Mouse (Mus musculus): Measurements from ENCODE around the gene Nadsyn1.

Nadsyn1 gene

GRCm38 (mm10) chr7:143822375-143823265 is at the start of gene Nadsyn1, which contains the start of gene Dhcr7:
TSS of gene Nadsyn1 (minus strand) at chr7:143822849.
TSS of gene Dhcr7 (plus strand) at chr7:143823145.
- DNase-seq: peak; percentile 99

DNA sequence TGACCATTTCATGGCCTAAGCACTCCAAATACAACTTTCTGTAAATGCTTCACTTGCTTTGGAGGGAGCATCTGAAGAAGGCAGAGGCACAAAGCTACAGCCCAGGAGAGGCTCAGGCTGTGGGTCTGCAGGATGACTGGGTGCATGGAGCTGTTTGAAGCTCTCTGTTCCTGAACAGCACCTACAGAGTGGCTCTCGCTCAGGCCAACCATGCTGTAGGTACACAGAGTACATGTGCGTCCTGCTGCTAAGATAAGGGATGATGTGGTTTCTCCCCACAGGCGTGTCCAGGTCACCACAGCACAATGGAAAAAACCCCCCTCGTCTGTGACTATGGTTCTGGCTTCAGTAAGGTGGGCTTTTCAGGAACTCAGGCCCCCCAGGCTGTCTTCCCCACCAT is 46.2 kb upstream of the Nadsyn1 start:
- DNase-seq: no peak

DNA sequence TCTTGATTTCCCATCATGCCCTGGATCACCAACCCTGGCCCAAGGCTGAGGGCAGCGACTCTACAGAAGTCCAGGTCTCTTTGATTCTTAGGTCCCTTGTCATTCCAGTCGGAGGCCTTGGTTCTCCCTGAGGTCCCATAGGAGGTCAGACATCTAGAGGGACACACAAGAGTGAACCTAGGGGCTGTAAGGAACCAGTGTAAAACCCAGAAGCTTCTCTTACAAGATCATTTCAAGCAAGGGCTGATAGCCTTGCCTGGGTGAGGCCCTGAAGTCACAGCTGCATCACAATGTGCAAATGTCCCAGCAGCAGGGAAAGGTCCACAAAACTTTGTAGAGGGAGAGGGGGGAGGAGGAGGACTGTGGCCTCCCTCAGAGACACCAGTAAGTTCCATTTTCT is 43.9 kb upstream of the Nadsyn1 start, which contains the start of gene Gm498:
TSS of gene Gm498 (plus strand) at position 301 of the 400 bp plus-strand sequence.
- no peak for DNase-seq

DNA sequence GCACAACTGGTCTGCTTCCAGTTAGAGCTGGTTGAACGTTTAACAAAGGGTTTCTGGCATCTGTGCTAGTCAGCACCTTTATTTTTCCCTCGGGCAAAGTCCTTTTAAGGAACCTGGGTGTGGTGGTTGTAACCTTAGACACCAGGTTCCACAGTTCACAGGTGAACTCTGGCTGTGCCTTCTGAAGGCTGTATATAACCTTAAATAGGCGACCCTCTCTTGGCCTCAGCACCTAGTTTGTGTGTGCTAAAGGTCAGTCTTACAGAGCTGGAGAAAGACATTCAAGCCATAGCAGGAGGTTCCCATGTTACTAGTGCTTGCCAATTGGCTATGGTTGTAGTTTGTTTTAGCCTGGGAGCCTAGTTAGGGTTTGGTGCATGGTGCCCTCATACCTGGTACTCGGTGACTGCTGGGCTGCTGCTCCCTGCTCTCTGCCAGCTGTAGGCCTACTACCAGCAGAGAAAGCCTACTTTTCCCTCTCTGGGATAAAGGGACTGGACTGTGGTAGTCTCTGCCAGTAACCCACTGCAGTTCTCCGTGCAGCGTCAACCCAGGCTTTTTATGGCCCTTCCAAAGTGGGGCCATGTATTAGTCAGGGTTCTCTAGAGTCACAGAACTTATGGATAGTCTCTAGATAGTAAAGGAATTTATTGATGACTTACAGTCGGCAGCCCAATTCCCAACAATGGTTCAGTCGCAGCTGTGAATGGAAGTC is 26.3 kb upstream of the Nadsyn1 start:
- DNase-seq: no peak

DNA sequence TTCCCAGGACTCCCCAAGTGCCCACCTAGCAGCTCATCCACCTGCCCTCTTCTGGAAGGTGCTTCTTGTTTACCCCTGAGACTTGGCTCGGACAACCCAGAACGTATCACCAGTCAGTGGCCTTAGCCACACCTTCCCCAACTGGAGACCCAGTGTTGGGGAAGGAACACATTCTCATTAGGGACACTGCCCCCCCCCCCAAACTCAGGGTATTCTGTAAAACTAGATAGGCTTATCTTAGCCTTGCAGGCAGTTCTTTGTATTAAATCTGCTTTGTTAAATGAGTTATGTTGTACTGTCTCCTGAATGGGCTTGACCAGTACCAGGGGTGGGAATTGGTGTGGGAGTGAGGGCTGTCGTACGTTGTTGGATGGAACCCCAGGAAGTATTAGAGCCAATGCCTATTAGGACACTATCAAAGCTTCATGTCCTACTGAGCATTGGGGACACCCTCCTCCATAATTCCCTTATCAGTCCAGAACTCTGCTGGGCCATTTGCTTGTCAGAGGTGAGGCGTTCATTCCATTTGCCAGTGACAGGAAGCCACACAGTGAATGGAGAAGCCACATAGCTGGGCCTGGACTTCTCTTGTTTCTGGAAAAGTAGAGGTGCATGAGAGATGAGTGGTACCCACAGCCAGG is 25.6 kb upstream of the Nadsyn1 start:
- DNase-seq: no peak

- DNase-seq: no peak
These were observed 18.7 kb upstream of the Nadsyn1 start for GRCm38 (mm10) chr7:143841301-143841700.

GRCm38 (mm10) chr7:143840121-143840520 is 17.5 kb upstream of the Nadsyn1 start:
- no peak for DNase-seq

DNA sequence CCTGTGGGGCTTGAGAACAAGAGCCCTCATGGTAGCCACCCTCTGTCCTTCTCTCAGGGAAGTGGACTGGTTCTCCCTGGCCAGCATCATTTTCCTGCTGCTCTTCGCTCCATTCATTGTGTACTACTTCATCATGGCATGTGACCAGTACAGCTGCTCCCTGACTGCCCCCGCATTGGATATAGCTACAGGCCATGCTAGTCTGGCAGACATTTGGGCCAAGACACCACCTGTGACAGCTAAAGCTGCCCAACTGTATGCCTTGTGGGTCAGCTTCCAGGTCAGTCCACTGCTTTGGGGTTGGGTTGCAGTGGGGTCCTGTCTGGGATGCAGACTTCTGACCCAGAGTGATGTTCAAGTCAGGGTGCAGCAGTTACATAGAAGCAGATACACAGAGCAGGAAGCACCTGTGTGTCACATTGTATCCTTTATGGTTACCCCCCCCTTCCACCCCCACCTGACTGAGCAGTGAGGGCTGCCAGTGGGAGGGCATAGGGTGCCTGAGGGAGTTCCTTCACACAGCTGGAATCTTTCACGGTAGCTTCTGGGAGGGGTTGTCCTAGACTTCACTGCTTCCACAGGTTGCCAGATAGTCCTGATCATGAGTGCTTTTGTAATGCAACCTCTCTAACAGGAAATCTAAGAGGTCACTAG is 15.2 kb upstream of the Nadsyn1 start:
- DNase-seq: no peak

- DNase-seq: no peak
These were observed 12.3 kb upstream of the Nadsyn1 start for GRCm38 (mm10) chr7:143834972-143835371.

DNA sequence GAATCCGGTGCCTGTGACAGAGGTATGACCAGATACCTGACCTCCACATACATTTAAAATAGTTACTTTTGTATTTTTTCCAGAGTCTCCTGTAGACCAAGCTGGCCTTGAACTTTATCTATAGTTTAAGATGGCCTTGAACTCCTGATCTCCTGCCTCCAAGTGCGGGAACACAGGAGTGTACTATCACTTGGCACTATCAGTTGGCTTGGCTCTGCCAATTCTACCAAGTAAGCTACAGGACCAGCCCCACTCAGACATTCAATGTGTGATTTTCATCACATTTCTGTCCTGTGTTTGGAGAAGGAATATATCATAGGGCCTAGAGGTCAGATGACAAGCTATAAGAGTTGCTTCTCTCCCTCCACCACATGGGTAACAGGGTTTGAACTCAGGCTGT is 11.7 kb upstream of the Nadsyn1 start:
- DNase-seq: no peak

- no peak for DNase-seq
These were observed 11.0 kb upstream of the Nadsyn1 start for GRCm38 (mm10) chr7:143833581-143834190.

DNA sequence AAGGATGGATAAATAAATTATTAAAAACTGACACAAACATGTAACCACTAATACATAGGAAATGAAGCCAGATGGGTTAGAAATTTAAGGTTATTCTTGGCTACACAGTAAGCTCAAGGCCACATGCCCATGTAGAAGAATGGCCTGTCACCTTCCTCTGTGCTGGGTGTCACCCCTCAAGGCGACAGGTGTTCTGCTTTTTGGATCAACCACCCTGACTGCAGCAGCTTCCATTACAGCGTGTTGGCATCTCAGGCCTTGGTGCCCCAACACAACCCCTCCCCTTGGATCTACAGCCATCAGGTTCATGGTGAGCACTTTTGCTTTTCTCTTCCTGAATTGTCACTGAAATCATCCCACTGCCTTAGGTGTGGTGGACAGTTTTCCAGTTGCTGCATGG is 10.0 kb upstream of the Nadsyn1 start:
- no peak for DNase-seq

GRCm38 (mm10) chr7:143832196-143832595 is 9.5 kb upstream of the Nadsyn1 start:
- DNase-seq: no peak

GRCm38 (mm10) chr7:143830399-143830798 is 7.8 kb upstream of the Nadsyn1 start:
- DNase-seq: peak; percentile 20

DNA sequence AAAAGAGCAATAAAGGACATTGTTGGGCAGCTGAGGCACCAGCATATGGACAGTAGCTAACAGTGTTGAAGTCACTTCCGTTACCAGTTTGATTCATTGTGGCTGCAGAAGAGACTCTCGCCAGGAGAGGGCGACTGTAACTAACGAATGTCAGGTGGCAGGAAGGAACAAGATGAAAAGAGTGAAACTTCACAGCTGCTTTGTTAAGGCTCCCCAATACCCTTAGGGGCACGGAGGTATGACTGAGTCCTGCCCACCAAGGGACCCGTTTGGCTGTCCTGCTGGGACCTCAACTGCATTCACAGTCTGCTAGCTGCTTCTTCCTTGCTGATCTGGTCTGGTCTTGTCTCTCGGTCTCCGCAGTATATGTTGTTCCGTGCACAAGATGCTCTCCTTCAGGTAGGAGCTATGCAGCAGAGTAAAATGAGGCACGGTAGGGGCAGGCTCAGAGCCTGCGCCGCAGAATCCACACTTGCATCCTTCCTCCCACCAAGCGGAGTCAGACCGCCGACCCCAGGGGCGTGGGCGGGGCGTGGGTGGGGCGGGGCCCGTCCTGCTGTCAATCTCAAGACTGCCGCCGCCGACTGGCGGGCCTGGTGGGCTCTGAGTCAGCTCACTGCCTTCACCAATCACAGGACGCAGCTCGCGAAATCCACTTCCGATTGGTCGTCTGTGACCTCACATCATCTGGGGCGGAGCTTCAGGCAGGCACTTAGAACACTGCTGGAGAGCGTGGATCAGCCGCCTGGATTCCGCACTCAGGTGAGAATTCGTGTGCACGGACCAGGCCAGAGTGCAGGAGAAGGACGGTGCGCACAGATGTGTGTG is 7.1 kb upstream of the Nadsyn1 start:
- peak; percentile 92 for DNase-seq

- DNase-seq: no peak
These were observed 4.3 kb upstream of the Nadsyn1 start for GRCm38 (mm10) chr7:143826985-143827384.

- DNase-seq: no peak
These were observed 587 bp upstream of the Nadsyn1 start for GRCm38 (mm10) chr7:143823266-143823605.

GRCm38 (mm10) chr7:143821241-143821640 is 1.4 kb downstream of the Nadsyn1 start:
- no peak for DNase-seq

DNA sequence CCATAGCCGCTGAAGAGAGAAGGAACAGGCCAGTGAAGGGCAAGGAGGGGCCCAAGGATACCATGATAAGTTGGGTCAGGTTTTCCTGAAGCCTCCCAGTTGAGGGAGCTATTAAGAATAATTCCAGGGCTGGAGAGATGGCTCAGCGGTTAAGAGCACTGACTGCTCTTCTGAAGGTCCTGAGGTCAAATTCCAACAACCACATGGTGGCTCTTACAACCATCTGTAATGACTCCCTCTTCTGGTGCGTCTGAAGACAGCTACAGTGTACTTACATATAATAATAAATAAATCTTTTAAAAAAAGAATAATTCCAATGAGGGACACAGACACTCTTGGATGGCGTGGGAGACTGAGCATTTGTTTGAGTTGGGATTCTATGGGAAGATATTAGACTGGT is 3.4 kb downstream of the Nadsyn1 start:
- DNase-seq: no peak

DNA sequence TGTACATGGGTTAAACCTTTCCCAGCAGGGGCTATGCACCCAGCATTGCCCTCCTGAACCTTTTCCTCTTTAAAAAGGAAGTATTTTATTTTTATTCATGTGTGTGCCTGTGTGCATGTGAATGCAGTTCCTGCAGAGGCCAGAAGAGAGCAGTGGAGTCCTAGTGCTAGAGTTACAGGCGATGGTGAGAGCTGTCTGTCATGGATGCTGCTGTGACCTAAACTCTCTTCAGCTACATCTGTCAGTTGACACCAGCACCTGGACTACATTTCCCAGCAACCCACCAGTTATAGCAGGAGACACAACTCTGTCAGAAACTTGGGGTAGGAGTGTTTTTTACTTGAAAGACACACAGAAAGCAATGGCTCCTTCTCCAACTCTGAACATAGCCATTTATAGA is 13.7 kb downstream of the Nadsyn1 start:
- DNase-seq: no peak

- no peak for DNase-seq
These were observed 17.4 kb downstream of the Nadsyn1 start for GRCm38 (mm10) chr7:143805199-143805624.

All from cerebellum, adult 11 months (tissue).